ENCODE assay signal across 8 mouse cellular contexts in the genomic region with DNA sequence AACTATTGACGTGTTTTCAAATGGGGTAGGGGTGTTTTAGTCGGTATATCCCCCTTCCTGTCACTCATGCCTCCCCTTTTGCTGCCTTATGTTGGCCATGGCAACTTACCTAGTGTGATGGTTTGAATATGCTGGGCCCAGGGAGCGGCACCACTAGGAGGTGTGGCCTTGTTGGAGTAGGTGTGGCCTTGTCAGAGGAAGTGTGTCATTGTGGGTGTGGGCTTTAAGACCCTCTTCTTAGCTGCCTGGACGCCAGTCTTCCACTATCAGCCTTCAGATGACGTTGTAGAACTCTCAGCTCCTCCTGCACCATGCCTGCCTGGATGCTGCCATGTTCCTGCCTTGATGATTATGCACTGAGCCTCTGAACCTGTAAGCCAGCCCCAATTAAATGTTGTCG. TPM values are rescaled to one million over a fixed set of nuclear protein-coding genes. Genes with fewer than 3 reads are reported as not detected.
DNase-seq lines count a peak whose midpoint lies in the region; ATAC-seq lines count a peak whose summit lies in the region.

Gene Rcan1 (minus strand): TSS at position 162 of the 400 bp plus-strand sequence.

- 68% methylated on average over 6 of the region's 6 CpGs for WGBS in intestine, embryonic 14.5 days
- WGBS in midbrain, embryonic 15.5 days, result 71% methylated on average over 6 of the region's 6 CpGs

- no peaks in the 10 kb centered on the region for H3K9me3 ChIP-seq in intestine, embryonic 14.5 days (ENCODE audit: control insufficient read depth, low read length)
- H3K9me3 ChIP-seq in midbrain, embryonic 15.5 days, result no peaks in the 10 kb centered on the region

- no peaks in the 10 kb centered on the region for H3K4me1 ChIP-seq in intestine, embryonic 14.5 days (replicated peaks; ENCODE audit: control insufficient read depth, insufficient read depth, low read length)
- H3K4me1 ChIP-seq in midbrain, embryonic 15.5 days, result no peaks in the 10 kb centered on the region

- no peaks in the 10 kb centered on the region for H3K27me3 ChIP-seq in intestine, embryonic 14.5 days (replicated peaks; ENCODE audit: control insufficient read depth, insufficient read depth, low read length)
- no peaks in the 10 kb centered on the region for H3K27me3 ChIP-seq in midbrain, embryonic 15.5 days (replicated peaks)

- no peak within 1 kb of the TSS for H3K4me3 ChIP-seq in intestine, embryonic 14.5 days (ENCODE audit: low read depth, low read length)
- no peak within 1 kb of the TSS for H3K4me3 ChIP-seq in midbrain, embryonic 15.5 days

- H3K27ac ChIP-seq in intestine, embryonic 14.5 days (ENCODE audit: low read depth), result no peak within 1 kb of the TSS
- H3K27ac ChIP-seq in midbrain, embryonic 15.5 days, result no peak within 1 kb of the TSS

- no peaks in the 10 kb centered on the region for H3K36me3 ChIP-seq in intestine, embryonic 14.5 days (ENCODE audit: control insufficient read depth, insufficient read depth, low read length)
- H3K36me3 ChIP-seq in midbrain, embryonic 15.5 days (replicated peaks), result no peaks in the 10 kb centered on the region

- no peak for DNase-seq in heart, adult 18-20 months
- DNase-seq in heart, adult 9 months (ENCODE audit: low spot score in 2 of 2), result no peak
- DNase-seq in ZHBTc4 (ENCODE audit: low read depth, low spot score), result peak; percentile 65
- no peak for DNase-seq in gastrocnemius, adult 8-10 months (ENCODE audit: low spot score in 2 of 2)
- DNase-seq in intestine, embryonic 14.5 days (ENCODE audit: low spot score), result no peak
- DNase-seq in spleen, adult 18-20 months, result no peak
- DNase-seq in urinary bladder, adult 18-20 months (ENCODE audit: low spot score in 2 of 2), result no peak

- H3K9ac ChIP-seq in intestine, embryonic 14.5 days (ENCODE audit: low read length), result no peak within 1 kb of the TSS
- H3K9ac ChIP-seq in midbrain, embryonic 15.5 days, result no peak within 1 kb of the TSS

- no peak for ATAC-seq in intestine, embryonic 14.5 days (replicated peaks; ENCODE audit: low FRiP score, low TSS enrichment, low read depth)
- ATAC-seq in midbrain, embryonic 15.5 days (replicated peaks), result no peak

- no peak within 1 kb of the TSS for H3K4me2 ChIP-seq in intestine, embryonic 14.5 days (ENCODE audit: low read length)
- no peak within 1 kb of the TSS for H3K4me2 ChIP-seq in midbrain, embryonic 15.5 days

RNA-seq across cellular contexts. Expression of gene Rcan1, which starts in this region (rescaled TPM):
- total RNA-seq in heart, adult 18-20 months (2021), result 100 to 1,000 TPM in 1 of 2 experiments, 10 to 100 TPM in 1; 95.4 to 129 TPM
- 100 to 1,000 TPM in 1 of 4 experiments, 10 to 100 TPM in 3; 60.7 to 178 (median 77.4) TPM for total RNA-seq in gastrocnemius, adult 8-10 months (2022)
- 24.2 and 25.3 TPM in 2 replicates for polyA plus RNA-seq in intestine, embryonic 14.5 days (2014; fragmentation: Nextera tagmentation; extraction: Ambion mirVana)
- polyA plus RNA-seq in midbrain, embryonic 15.5 days (2015; fragmentation: Nextera tagmentation; extraction: Ambion mirVana), result 82.1 and 82.9 TPM in 2 replicates
